Mouse (Mus musculus): ENCODE measurements around the gene Mpp2. TPM values are rescaled to one million over a fixed set of nuclear protein-coding genes. Genes with fewer than 3 reads are reported as not detected.

Mpp2 gene
- polyA plus RNA-seq, 1 experiment from 2014 or later = 19.8 TPM

DNA sequence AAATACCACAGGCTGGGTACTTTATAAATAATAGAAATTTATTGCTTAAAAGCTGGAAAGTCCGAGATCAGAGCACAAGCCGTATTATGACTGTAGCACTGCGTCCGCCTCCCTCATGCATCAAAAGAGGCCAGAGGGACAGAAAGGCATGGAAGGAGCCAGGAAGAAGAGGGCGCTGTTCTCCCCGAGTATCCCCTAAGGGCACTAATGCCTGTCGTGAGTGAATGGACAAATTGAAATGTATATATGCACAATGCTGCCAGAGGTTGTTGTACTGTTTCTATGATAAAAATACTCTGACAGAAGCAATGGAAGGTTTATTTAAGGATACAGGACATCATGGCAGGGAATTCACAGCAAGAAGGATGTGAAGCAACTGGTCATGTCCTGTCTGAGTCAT is 58.3 kb downstream of the Mpp2 start:
- Histone ChIP-seq H3K4me1 (peaks cover 30% of the 10 kb centered on the region), H3K36me3 (ENCODE audit: poor library complexity, severe bottlenecking) (no peaks in the 10 kb centered on the region), H3K9ac (no peak overlapping the region), H3K4me3 (no peak overlapping the region), H3K27me3 (no peaks in the 10 kb centered on the region), H3K9me3 (replicated peaks) (no peaks in the 10 kb centered on the region), H3K4me2 (no peak overlapping the region), H3K27ac (no peak overlapping the region)
- ATAC-seq = no peak
- WGBS = 35% methylated on average over 7 of the region's 7 CpGs

DNA sequence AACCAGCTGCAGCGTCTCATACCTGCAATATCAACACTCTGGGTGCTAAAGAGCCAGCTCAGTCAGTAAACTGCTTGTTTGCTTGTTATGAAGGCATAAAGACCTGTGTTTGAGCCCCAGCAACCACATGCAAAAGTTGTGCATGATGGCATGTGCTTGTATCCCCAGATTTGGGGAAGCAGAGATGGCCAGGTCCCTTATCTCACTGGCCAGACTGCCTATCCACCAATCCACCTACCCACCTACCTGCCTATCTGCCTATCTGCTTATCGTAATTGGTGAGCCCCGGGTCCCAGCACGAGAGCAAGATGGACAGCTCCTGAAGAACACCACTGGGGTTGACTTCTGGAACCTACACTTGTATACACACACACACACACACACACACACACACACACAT is 59.0 kb downstream of the Mpp2 start:
- Histone ChIP-seq H3K27me3 (no peaks in the 10 kb centered on the region), H3K4me2 (no peak overlapping the region), H3K27ac (no peak overlapping the region), H3K4me1 (peaks cover 36% of the 10 kb centered on the region), H3K9me3 (replicated peaks) (no peaks in the 10 kb centered on the region), H3K36me3 (ENCODE audit: poor library complexity, severe bottlenecking) (no peaks in the 10 kb centered on the region), H3K4me3 (no peak overlapping the region), H3K9ac (no peak overlapping the region; the same call in 1 of the 2 replicates)
- WGBS = 85% methylated on average over 4 of the region's 4 CpGs
- ATAC-seq = no peak

DNA sequence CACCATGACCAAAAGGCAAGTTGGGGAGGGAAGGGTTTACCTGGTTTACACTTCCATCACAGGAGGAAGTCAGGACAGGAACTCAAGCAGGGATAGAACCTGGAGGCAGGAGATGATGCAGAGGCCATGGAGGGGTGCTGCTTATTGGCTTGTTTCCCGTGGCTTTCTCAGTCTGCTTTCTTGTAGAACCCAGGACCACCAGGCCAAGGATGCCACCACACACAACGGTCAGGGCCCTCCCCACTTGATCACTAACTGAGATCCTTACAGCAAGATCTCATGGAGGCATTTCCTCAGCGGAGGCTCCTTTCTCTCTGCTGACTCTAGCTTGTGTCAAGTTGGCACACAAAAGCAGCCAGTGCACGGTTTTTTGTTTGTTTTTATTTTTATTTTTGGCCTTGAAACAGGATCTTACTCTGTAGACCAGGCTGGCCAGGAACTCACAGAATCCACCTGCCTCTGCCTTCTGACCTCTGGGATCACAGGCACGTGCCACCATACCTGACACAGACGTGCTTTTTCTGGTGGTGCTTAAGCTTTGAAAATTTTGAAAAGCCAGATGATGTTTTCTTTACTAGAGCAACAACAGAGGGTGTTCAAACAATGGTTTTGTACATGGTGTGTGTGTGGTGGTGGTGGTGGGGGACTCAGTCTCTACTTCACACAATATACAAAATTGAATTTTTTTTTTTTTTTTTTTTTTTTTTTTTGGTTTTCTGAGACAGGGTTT is 60.1 kb downstream of the Mpp2 start, which contains the start of gene Mpp3:
Gene Mpp3, minus strand, starts transcription at position 375 of the 730 bp plus-strand sequence.
- H3K36me3 ChIP-seq (ENCODE audit: poor library complexity, severe bottlenecking) = peaks cover 10% of the 10 kb centered on the region
- peak within 1 kb of the TSS; percentile 82 for H3K9ac ChIP-seq
- H3K4me2 ChIP-seq = peak within 1 kb of the TSS; percentile 76
- H3K27ac ChIP-seq = peak within 1 kb of the TSS; percentile 91
- no peaks in the 10 kb centered on the region for H3K9me3 ChIP-seq (replicated peaks)
- ATAC-seq = no peak
- 64% methylated on average over 6 of the region's 6 CpGs for WGBS
- no peaks in the 10 kb centered on the region for H3K27me3 ChIP-seq
- peaks cover 44% of the 10 kb centered on the region for H3K4me1 ChIP-seq
- peak within 1 kb of the TSS; percentile 66 for H3K4me3 ChIP-seq

DNA sequence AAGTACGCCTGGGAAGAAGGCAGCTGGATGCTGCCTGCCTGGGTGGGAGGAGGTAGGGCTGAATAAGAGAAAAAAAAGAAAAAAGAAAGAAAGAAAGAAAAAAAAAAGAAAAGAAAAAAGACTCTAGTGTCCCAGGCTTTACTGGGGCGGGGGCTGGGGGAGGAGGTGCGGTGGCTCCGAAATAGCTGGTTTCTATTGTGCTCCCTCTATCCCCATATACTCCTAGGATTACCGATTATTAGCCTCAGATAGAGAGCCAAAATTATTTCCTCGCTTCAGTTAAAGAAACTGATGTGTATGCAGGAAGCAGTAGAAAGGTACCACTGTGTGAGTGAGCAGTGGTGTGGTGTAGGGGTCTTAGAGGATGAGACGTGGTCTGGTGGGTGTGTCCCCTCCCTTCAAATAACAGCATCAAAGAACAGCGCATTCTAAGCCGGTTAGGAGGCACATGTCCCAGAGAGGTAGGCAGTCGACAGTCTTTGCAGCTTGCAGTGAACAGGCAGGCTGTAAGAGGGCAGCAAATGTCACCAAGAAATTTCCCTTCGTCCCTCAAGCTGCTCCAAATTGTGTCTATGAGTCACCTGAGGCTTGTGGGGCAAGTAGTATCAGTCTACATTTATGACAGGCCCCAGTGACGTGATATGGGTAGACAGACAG is 60.8 kb downstream of the Mpp2 start:
- Histone ChIP-seq H3K36me3 (ENCODE audit: poor library complexity, severe bottlenecking) (peaks cover 16% of the 10 kb centered on the region), H3K4me1 (peaks cover 44% of the 10 kb centered on the region), H3K4me2 (peak overlapping the region; percentile 76), H3K4me3 (peak overlapping the region; percentile 66), H3K27ac (peak overlapping the region; percentile 91), H3K9me3 (replicated peaks) (no peaks in the 10 kb centered on the region), H3K9ac (peak overlapping the region; percentile 82), H3K27me3 (no peaks in the 10 kb centered on the region)
- ATAC-seq = peak; percentile 17; the same call in 1 of the 2 replicates
- 3% methylated on average over 12 of the region's 12 CpGs for WGBS

DNA sequence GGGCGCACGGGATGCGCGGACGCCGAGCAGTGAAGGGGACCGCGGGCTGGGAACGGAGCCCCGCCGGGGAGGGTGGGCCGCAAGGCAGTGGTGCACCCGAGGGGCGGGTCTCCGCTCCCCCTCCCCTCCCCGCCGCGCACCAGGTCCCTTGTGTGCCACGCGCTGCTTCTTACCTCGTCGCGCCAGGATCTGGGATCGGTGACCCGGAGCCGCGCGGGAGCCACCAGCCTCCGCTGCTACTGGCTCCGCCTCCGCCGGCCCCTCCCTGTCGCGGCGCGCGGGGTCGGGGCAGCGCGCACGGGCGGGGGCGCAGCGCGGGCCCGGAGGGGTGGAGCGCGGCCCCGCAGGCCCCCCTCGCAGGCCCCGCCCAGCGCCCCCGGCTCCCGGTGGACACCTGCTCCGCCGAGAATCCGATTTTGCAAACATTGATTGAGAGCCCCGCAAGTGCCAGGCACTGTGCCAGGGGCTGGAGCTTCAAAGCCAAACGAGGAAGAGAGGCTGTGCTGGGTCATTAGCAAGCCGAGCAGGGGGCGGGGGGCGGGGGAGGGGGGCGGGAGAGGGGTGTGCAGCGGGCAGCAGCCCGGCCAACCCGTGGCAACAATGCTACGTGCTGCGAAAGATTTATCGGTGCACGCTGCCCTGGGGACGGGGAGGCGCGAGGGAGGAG is 61.5 kb downstream of the Mpp2 start:
- Histone ChIP-seq H3K4me2 (peak overlapping the region; percentile 76), H3K9me3 (replicated peaks) (no peaks in the 10 kb centered on the region), H3K4me3 (peak overlapping the region; percentile 66), H3K9ac (peak overlapping the region; percentile 82), H3K27ac (peak overlapping the region; percentile 91), H3K27me3 (no peaks in the 10 kb centered on the region), H3K36me3 (ENCODE audit: poor library complexity, severe bottlenecking) (peaks cover 23% of the 10 kb centered on the region), H3K4me1 (peaks cover 44% of the 10 kb centered on the region)
- WGBS = 0% methylated on average over 44 of the region's 73 CpGs
- peak; percentile 89 for ATAC-seq

DNA sequence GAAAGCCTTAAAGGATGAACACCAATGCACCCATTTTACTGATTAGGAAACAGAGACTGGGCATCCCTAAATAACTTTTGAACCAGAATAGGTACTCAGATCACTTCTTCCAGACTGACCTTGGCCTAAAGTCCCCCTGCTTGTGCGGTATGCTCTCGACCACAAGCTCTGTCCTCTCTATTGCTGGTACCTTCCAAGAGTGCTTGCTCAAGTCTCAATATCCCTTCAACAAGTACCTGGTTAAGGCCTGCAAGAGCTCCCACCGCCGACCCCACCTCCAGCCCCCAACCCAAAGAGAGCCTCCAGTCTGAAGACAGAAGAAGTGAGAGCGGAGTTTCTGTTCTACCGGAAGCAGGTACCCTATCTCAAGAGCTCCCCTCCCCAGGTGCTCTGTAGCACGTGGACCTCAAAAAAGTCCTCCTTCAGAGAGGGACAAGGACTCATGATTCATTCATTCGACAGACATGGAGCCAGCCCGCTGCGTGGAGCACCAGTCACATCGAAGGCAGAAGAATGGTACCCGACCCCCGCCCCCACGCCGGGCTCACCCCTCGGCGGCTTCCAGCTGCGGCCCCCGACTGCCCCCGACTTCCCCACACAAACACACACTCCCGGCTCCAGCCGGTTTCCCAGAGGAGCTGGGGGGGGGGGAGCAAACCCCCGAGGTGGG is 62.2 kb downstream of the Mpp2 start:
- peaks cover 30% of the 10 kb centered on the region for H3K36me3 ChIP-seq (ENCODE audit: poor library complexity, severe bottlenecking)
- H3K27me3 ChIP-seq = no peaks in the 10 kb centered on the region
- H3K9ac ChIP-seq = peak overlapping the region; percentile 82
- peak overlapping the region; percentile 76 for H3K4me2 ChIP-seq
- H3K4me1 ChIP-seq = peaks cover 41% of the 10 kb centered on the region
- WGBS = 5% methylated on average over 10 of the region's 23 CpGs
- H3K9me3 ChIP-seq (replicated peaks) = no peaks in the 10 kb centered on the region
- H3K27ac ChIP-seq = peak overlapping the region; percentile 91
- peak; percentile 42 for ATAC-seq
- H3K4me3 ChIP-seq = peak overlapping the region; percentile 66

DNA sequence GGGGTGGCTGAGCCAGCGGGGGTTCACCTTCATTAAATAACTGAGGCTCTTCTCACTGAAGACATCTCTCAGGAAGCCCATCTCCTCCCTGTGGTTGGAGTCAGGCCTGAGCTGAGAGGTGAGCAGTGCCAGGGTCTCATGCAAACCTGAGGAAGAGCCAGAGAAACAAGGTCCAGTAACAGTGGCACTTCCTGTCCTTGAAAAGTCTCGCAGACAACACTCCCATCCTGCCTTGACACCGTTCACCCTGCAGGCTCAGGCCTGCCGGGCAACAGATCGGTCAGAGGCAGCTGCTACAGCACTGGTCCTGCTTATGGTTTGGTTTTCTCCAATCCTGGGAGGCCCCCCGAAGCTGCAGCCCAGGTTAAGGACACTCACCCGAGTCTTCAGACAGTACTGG is 63.0 kb downstream of the Mpp2 start:
- peak overlapping the region; percentile 82 for H3K9ac ChIP-seq
- H3K9me3 ChIP-seq (replicated peaks) = no peaks in the 10 kb centered on the region
- peaks cover 40% of the 10 kb centered on the region for H3K4me1 ChIP-seq
- peak overlapping the region; percentile 66 for H3K4me3 ChIP-seq
- H3K4me2 ChIP-seq = peak overlapping the region; percentile 76
- no peak for ATAC-seq
- H3K36me3 ChIP-seq (ENCODE audit: poor library complexity, severe bottlenecking) = peaks cover 31% of the 10 kb centered on the region
- no peak overlapping the region; the same call in 1 of the 2 replicates for H3K27ac ChIP-seq
- H3K27me3 ChIP-seq = no peaks in the 10 kb centered on the region
- WGBS = 37% methylated on average over 7 of the region's 7 CpGs

DNA sequence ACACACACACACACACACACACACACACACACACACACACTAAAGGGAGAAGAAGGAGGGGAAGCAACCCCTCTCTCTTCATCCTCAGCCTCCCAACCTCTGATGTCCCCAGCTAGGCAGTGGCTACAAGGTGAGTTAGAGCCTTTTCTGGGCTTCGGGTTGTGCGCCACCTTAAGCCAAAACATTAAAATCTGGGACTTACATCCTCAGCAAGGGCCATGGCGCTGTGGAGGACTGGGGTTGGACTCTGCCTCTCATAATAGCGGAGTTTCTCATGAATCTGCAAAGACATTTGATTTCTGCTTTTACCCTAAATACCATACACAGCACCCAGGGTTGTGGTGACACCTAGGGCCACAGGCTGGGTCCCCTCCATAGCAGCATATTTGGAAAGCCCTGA is 63.4 kb downstream of the Mpp2 start:
- peak overlapping the region; percentile 82 for H3K9ac ChIP-seq
- peaks cover 31% of the 10 kb centered on the region for H3K36me3 ChIP-seq (ENCODE audit: poor library complexity, severe bottlenecking)
- ATAC-seq = no peak
- H3K4me2 ChIP-seq = peak overlapping the region; percentile 76
- no peaks in the 10 kb centered on the region for H3K27me3 ChIP-seq
- H3K4me3 ChIP-seq = 0 out of 2 replicates have a peak overlapping the region, but pooled peaks have one; percentile 66
- H3K4me1 ChIP-seq = peaks cover 45% of the 10 kb centered on the region
- H3K9me3 ChIP-seq (replicated peaks) = no peaks in the 10 kb centered on the region
- H3K27ac ChIP-seq = no peak overlapping the region
- 85% methylated on average over 4 of the region's 4 CpGs for WGBS

DNA sequence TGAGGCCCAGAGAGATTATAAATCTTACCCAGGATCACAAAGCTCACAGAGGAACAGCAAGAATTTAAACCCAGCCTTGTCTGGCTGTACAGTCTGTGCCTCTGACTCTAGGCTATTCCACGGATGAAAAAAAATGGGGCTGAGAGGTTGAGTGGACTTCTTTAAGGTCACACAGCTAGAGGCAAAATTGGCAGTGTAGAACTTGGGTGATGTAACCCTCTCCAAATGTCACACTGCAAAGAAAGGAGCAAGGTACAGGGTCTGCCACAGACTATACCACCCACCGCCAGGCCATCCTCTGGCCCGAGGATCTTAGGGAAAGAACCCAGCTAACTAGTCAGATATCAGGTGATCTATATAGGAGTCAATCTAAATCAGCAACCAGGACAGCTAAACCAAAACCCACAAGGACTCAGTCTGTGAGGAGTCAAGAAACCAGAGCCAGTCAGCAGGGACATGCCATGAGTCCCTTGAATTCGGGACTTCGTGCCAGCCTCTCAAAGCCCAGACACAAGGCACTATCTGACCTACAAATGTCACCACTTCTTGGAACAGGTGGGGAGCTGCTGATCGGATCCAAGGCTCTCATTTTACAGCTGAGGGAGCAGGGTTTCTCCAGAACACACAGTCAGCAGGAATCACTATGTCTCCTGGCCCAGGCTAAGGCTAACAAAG is 64.1 kb downstream of the Mpp2 start:
- Histone ChIP-seq H3K9me3 (replicated peaks) (no peaks in the 10 kb centered on the region), H3K4me3 (0 out of 2 replicates have a peak overlapping the region, but pooled peaks have one; percentile 3), H3K4me2 (peak overlapping the region; percentile 76; the same call in 1 of the 2 replicates), H3K27ac (no peak overlapping the region), H3K9ac (peak overlapping the region; percentile 34; the same call in 1 of the 2 replicates), H3K36me3 (ENCODE audit: poor library complexity, severe bottlenecking) (peaks cover 31% of the 10 kb centered on the region), H3K27me3 (no peaks in the 10 kb centered on the region), H3K4me1 (peaks cover 50% of the 10 kb centered on the region)
- 82% methylated on average over 6 of the region's 6 CpGs for WGBS
- no peak for ATAC-seq

DNA sequence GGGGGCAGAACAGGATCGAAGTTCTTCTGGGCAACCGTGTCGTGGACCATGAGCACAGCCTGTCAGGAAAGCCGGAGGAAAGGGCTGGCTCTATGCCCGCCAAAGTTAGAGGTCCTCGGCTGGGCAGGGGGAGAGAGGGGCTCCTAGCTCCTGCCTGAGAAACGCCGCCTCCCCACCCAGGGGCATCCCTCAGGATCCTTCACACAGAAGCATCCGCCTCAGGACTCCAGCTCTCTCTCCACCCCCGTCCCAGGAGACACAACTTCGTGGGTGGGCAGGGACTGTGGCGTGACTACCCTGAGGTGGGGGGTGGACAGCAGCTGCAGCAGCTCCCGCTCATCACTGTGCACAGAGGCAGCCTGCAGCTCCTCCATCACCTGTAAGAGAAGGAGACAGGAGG is 64.9 kb downstream of the Mpp2 start:
- no peaks in the 10 kb centered on the region for H3K27me3 ChIP-seq
- H3K4me3 ChIP-seq = no peak overlapping the region
- no peak overlapping the region for H3K4me2 ChIP-seq
- H3K9ac ChIP-seq = peak overlapping the region; percentile 34; the same call in 1 of the 2 replicates
- 85% methylated on average over 13 of the region's 13 CpGs for WGBS
- H3K36me3 ChIP-seq (ENCODE audit: poor library complexity, severe bottlenecking) = peaks cover 38% of the 10 kb centered on the region
- H3K9me3 ChIP-seq (replicated peaks) = no peaks in the 10 kb centered on the region
- peak overlapping the region; percentile 19; the same call in 1 of the 2 replicates for H3K27ac ChIP-seq
- peaks cover 50% of the 10 kb centered on the region for H3K4me1 ChIP-seq
- no peak for ATAC-seq

DNA sequence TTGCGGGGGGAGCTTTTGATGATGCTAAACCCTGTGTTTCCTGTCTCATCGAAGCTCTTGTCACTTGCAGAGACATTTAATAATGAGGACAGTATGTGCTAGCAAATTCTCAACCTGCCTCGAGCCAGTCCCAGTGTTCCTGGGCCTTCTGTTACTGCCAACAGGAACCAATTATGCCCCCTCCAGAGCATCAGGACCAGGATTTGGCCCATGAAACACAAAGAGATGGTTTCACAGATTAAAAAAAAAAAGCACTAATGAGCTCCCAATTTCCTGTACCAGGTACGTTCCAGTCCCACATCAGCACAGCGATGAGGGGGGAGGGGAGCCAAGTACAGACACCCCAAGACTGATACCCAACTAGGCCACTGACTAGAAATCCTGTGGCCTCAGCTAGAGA is 67.1 kb downstream of the Mpp2 start:
- no peak for ATAC-seq
- WGBS = 80% methylated on average over 5 of the region's 5 CpGs
- Histone ChIP-seq H3K27ac (no peak overlapping the region), H3K9ac (no peak overlapping the region), H3K36me3 (ENCODE audit: poor library complexity, severe bottlenecking) (peaks cover 60% of the 10 kb centered on the region), H3K27me3 (no peaks in the 10 kb centered on the region), H3K9me3 (replicated peaks) (no peaks in the 10 kb centered on the region), H3K4me1 (peaks cover 38% of the 10 kb centered on the region), H3K4me2 (no peak overlapping the region), H3K4me3 (no peak overlapping the region)

Measured in forebrain, embryonic 13.5 days (tissue).